Mouse (Mus musculus): Measurements from ENCODE around the gene Zc2hc1b. TPM values are rescaled to one million over a fixed set of nuclear protein-coding genes. Genes with fewer than 3 reads are reported as not detected.

The Zc2hc1b gene
- polyA plus RNA-seq, 1 experiment from 2014 or later = not detected

- no peaks in the 10 kb centered on the region for H3K4me1 ChIP-seq (ENCODE audit: insufficient read depth)
- no peak for ATAC-seq
- no peak for DNase-seq
- 60% methylated on average over 3 of the region's 3 CpGs for WGBS (ENCODE audit: insufficient replicate concordance)
- H3K9me3 ChIP-seq (ENCODE audit: low read length) = no peaks in the 10 kb centered on the region
- H3K4me2 ChIP-seq (ENCODE audit: low read depth, low read length) = no peak overlapping the region
- TF ChIP-seq EP300 (IDR thresholded peaks at IDR 0.05; ENCODE audit: low read depth) (no peak), CTCF (IDR thresholded peaks at IDR 0.05; ENCODE audit: low read depth) (no peak)
- H3K9ac ChIP-seq (replicated peaks) = no peak overlapping the region
- H3K36me3 ChIP-seq (replicated peaks; ENCODE audit: insufficient read depth, low read length) = no peaks in the 10 kb centered on the region
- H3K4me3 ChIP-seq (ENCODE audit: low read depth, low read length) = no peak overlapping the region
- H3K27ac ChIP-seq (ENCODE audit: low read depth) = no peak overlapping the region
- H3K27me3 ChIP-seq (ENCODE audit: insufficient read depth, low read length) = no peaks in the 10 kb centered on the region
Measured at GRCm38 (mm10) chr10:13125811-13126210, 52.0 kb downstream of the Zc2hc1b start.

DNA sequence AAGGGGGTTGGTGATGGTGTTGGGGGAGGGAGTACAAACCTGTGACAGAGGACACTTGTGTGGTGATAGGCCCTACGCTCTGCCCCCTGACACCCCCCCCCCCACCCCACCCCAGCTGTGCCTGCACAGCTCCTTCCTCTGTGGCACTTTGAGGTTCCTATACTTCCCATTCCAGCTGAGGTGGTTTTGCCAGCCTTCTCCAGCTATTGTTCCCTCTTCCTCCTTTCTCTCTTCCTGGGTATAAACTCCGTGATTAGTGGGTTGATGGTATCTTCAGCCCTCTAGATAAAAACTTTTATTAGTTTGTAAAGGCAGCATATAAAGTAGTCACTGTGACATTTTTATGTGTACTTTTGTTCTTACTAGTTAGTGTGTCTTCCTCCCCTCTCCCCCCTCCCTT, 58.5 kb downstream of the Zc2hc1b start:
- DNase-seq (no peak), ATAC-seq (no peak)
- WGBS (ENCODE audit: insufficient replicate concordance) = 29% methylated on average over 2 of the region's 2 CpGs
- no peak overlapping the region for H3K9ac ChIP-seq (replicated peaks)
- H3K4me3 ChIP-seq (ENCODE audit: low read depth, low read length) = no peak overlapping the region
- no peaks in the 10 kb centered on the region for H3K4me1 ChIP-seq (ENCODE audit: insufficient read depth)
- H3K4me2 ChIP-seq (ENCODE audit: low read depth, low read length) = no peak overlapping the region
- H3K9me3 ChIP-seq (ENCODE audit: low read length) = no peaks in the 10 kb centered on the region
- H3K27me3 ChIP-seq (ENCODE audit: insufficient read depth, low read length) = no peaks in the 10 kb centered on the region
- no peaks in the 10 kb centered on the region for H3K36me3 ChIP-seq (replicated peaks; ENCODE audit: insufficient read depth, low read length)
- no peak overlapping the region for H3K27ac ChIP-seq (ENCODE audit: low read depth)
- TF ChIP-seq EP300 (IDR thresholded peaks at IDR 0.05; ENCODE audit: low read depth) (no peak), CTCF (IDR thresholded peaks at IDR 0.05; ENCODE audit: low read depth) (no peak)

DNA sequence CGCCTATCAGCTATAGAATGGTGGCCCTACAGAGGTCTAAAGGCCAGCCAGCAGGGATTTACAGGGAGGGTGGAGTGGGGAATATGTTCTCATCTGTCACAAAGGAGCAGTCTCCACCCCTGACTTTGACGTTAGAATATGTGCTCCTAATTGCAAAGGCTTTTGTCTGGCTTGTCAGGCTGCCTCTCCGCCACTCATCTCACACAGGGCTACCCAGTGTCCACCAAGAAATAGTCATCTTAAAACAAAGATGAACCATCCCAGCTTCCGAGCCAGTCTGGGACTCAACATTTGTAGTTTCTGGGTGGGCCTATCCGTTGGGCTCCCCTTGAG, 59.1 kb downstream of the Zc2hc1b start:
- ATAC-seq (no peak), DNase-seq (no peak)
- H3K27me3 ChIP-seq (ENCODE audit: insufficient read depth, low read length) = no peaks in the 10 kb centered on the region
- no peak overlapping the region for H3K27ac ChIP-seq (ENCODE audit: low read depth)
- no peak overlapping the region for H3K4me2 ChIP-seq (ENCODE audit: low read depth, low read length)
- H3K9ac ChIP-seq (replicated peaks) = no peak overlapping the region
- no peaks in the 10 kb centered on the region for H3K4me1 ChIP-seq (ENCODE audit: insufficient read depth)
- H3K36me3 ChIP-seq (replicated peaks; ENCODE audit: insufficient read depth, low read length) = no peaks in the 10 kb centered on the region
- TF ChIP-seq EP300 (IDR thresholded peaks at IDR 0.05; ENCODE audit: low read depth) (no peak), CTCF (IDR thresholded peaks at IDR 0.05; ENCODE audit: low read depth) (no peak)
- no peak overlapping the region for H3K4me3 ChIP-seq (ENCODE audit: low read depth, low read length)
- H3K9me3 ChIP-seq (ENCODE audit: low read length) = no peaks in the 10 kb centered on the region
- WGBS (ENCODE audit: insufficient replicate concordance) = 65% methylated on average over 5 of the region's 5 CpGs

DNA sequence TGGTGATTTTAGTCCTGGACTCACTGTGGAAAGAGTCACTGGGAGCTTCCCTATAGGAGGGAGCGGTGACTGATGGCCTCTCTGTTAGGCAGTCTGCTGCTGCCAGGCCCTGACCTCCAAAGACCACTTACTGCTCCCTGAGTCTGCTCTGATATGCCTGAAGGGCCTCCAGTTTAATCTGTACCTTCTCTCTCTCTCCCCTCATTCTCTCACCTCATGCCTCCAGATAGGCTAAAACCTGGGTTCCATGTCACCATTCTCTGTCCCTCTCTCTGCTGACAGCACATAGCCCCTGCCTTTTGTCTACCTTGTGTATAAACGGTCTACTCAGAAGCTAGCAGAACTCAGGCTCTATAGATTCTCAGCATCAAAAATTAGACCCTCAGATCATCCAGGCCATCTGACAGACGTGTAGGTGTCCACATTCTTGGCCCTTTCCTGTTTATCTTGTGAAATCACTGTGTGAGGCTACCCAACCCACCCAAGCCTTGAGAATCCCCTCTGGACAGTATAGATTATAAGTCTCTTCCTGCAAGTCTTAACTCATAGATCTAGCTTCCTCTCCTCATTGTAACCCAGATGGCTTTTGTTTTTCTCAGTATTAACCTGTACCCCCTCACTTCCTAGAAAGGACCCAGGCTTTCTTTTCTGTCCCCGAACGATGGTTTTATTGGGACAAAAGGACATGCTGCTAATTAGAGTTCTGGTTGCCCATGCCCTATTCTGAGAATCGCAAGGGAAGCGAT, 59.6 kb downstream of the Zc2hc1b start:
- Histone ChIP-seq H3K4me2 (ENCODE audit: low read depth, low read length) (no peak overlapping the region), H3K4me3 (ENCODE audit: low read depth, low read length) (no peak overlapping the region), H3K9me3 (ENCODE audit: low read length) (no peaks in the 10 kb centered on the region), H3K27ac (ENCODE audit: low read depth) (no peak overlapping the region), H3K27me3 (ENCODE audit: insufficient read depth, low read length) (no peaks in the 10 kb centered on the region), H3K4me1 (ENCODE audit: insufficient read depth) (no peaks in the 10 kb centered on the region), H3K36me3 (replicated peaks; ENCODE audit: insufficient read depth, low read length) (no peaks in the 10 kb centered on the region), H3K9ac (replicated peaks) (no peak overlapping the region)
- ATAC-seq = no peak
- WGBS (ENCODE audit: insufficient replicate concordance) = 61% methylated on average over 7 of the region's 7 CpGs
- DNase-seq = no peak
- TF ChIP-seq EP300 (IDR thresholded peaks at IDR 0.05; ENCODE audit: low read depth) (no peak), CTCF (IDR thresholded peaks at IDR 0.05; ENCODE audit: low read depth) (no peak)

DNA sequence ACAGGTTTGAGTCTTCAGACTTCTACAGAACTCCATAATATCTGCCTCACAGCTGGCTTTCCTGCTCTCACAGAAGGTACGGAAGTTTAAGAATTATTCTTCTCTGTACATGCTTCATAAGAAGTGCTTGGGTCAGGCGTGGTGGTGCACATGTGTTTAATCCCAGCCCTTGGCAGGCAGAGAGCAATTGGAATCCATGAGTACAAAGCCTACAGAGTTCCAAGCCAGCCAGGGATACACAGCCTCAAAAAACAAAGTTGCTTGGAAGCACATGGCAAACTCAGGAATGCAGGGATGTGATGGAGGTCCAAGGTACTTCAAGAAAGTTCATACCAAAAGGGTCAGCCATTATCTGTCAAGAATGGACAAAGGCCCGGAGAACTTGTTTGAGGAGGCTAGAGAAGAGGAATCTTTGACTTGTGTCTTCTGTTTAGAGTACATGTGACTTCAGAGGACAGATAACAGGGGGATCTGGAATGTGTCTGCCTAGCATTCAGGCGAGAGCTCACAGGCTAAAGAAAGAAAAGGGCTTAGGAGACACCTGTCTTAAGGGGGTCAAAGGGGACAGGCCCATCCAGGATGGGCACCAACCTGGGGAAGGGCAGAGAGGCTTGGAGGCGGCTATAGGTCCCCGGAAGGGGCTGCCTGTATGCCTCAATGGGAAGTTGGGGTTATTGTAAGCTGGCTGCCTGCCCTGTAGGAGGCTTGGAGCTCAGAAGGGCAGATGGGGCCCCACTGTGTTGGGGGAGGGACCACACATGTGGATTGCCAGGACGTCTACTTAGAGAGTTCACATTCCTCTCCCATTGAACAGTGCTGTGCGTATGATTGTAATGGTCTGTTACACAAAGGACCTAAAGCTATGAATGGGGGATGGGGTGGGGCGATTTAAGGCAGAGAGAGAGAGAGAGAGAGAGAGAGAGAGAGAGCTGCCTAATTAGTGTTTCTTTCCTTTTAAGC, 60.8 kb downstream of the Zc2hc1b start:
- Histone ChIP-seq H3K4me1 (ENCODE audit: insufficient read depth) (no peaks in the 10 kb centered on the region), H3K27me3 (ENCODE audit: insufficient read depth, low read length) (no peaks in the 10 kb centered on the region), H3K9ac (replicated peaks) (no peak overlapping the region), H3K36me3 (replicated peaks; ENCODE audit: insufficient read depth, low read length) (no peaks in the 10 kb centered on the region), H3K27ac (ENCODE audit: low read depth) (no peak overlapping the region), H3K9me3 (ENCODE audit: low read length) (no peaks in the 10 kb centered on the region), H3K4me2 (ENCODE audit: low read depth, low read length) (no peak overlapping the region), H3K4me3 (ENCODE audit: low read depth, low read length) (no peak overlapping the region)
- 52% methylated on average over 9 of the region's 9 CpGs for WGBS (ENCODE audit: insufficient replicate concordance)
- TF ChIP-seq EP300 (IDR thresholded peaks at IDR 0.05; ENCODE audit: low read depth) (no peak), CTCF (IDR thresholded peaks at IDR 0.05; ENCODE audit: low read depth) (no peak)
- no peak for DNase-seq
- ATAC-seq = no peak

- Histone ChIP-seq H3K4me3 (ENCODE audit: low read depth, low read length) (no peak overlapping the region), H3K27ac (ENCODE audit: low read depth) (no peak overlapping the region), H3K4me2 (ENCODE audit: low read depth, low read length) (no peak overlapping the region), H3K9me3 (ENCODE audit: low read length) (no peaks in the 10 kb centered on the region), H3K9ac (replicated peaks) (no peak overlapping the region), H3K4me1 (ENCODE audit: insufficient read depth) (no peaks in the 10 kb centered on the region), H3K27me3 (ENCODE audit: insufficient read depth, low read length) (no peaks in the 10 kb centered on the region), H3K36me3 (replicated peaks; ENCODE audit: insufficient read depth, low read length) (no peaks in the 10 kb centered on the region)
- DNase-seq (no peak), ATAC-seq (no peak)
- WGBS (ENCODE audit: insufficient replicate concordance) = 77% methylated on average over 4 of the region's 4 CpGs
- no peak for TF ChIP-seq EP300 (IDR thresholded peaks at IDR 0.05; ENCODE audit: low read depth)
Measured at GRCm38 (mm10) chr10:13115030-13115429, 62.8 kb downstream of the Zc2hc1b start.

Measured in liver, postnatal 0 days (tissue).